Mouse (Mus musculus): Measurements from ENCODE around the gene Cbln4. TPM values are rescaled to one million over a fixed set of nuclear protein-coding genes. Genes with fewer than 3 reads are reported as not detected.

Gene Cbln4
- polyA plus RNA-seq, 1 experiment, result not detected

GRCm38 (mm10) chr2:172005970-172006369 lies 37.3 kb downstream of the Cbln4 start:
- Histone ChIP-seq H3K4me3 (ENCODE audit: insufficient read depth, low read depth, low read length) (no peak overlapping the region), H3K27ac (ENCODE audit: insufficient read depth, low read depth, low read length) (no peak overlapping the region), H3K27me3 (replicated peaks; ENCODE audit: control insufficient read depth, insufficient read depth, low read length) (no peaks in the 10 kb centered on the region), H3K4me1 (ENCODE audit: control insufficient read depth, insufficient read depth, low read length) (no peaks in the 10 kb centered on the region), H3K36me3 (ENCODE audit: control insufficient read depth, insufficient read depth, low read length) (no peaks in the 10 kb centered on the region)
- DNase-seq, result peak; percentile 7
- 15% methylated on average over 7 of the region's 7 CpGs for WGBS
- TF ChIP-seq CTCF (conservative IDR thresholded peaks at IDR 0.05; ENCODE audit: insufficient read depth, insufficient read length, low read depth, low read length) (no peak), POLR2A (IDR thresholded peaks at IDR 0.05; ENCODE audit: low read depth, low read length) (no peak)

DNA sequence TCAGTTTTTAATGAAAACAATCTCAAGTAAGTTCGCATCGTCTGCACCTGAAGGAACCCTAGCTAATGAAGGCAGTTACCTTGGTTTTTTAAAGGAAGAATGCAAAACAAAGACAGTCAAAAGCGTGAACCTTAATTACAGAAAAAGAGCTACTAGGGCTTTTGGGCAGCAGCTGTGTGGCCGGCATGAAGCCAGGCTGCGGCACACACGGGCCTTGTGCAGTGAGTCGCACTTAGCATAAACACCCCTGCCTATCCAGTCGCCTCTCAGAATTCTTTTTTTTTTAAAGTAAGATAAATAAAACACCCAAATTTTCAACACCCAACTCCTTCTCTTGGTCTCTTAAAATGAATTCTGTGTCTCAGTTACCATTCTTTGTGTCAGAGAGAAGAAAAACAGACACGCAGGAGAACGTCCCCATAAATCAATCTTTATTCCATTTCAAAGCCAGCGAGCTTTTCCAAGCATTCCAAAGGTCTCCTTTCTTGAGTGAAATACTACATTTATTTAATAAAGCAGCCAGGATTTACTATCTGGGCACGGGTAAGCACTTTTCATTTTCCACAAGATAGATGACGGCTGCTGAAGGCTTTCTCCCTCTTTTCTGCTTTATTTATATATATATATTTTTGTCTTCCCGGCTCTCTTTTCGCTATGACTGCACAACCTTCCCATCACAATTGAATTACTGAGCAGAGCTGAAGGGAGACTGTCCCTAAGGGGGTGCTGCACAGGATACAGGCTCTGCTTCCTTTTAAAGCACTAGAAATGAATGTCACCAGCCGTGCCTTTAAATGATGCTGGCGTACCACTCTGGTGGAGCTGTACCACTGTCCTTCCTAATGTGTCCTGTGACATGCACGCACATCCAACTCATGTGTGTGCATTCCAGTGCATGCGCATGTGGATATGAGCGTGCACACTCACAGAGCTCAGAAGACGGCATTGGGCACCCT lies 39.0 kb downstream of the Cbln4 start:
- DNase-seq, result no peak
- TF ChIP-seq CTCF (conservative IDR thresholded peaks at IDR 0.05; ENCODE audit: insufficient read depth, insufficient read length, low read depth, low read length) (no peak), POLR2A (IDR thresholded peaks at IDR 0.05; ENCODE audit: low read depth, low read length) (no peak)
- H3K27ac ChIP-seq (ENCODE audit: insufficient read depth, low read depth, low read length), result no peak overlapping the region
- H3K27me3 ChIP-seq (replicated peaks; ENCODE audit: control insufficient read depth, insufficient read depth, low read length), result no peaks in the 10 kb centered on the region
- no peaks in the 10 kb centered on the region for H3K4me1 ChIP-seq (ENCODE audit: control insufficient read depth, insufficient read depth, low read length)
- 48% methylated on average over 21 of the region's 21 CpGs for WGBS
- H3K4me3 ChIP-seq (ENCODE audit: insufficient read depth, low read depth, low read length), result no peak overlapping the region
- no peaks in the 10 kb centered on the region for H3K36me3 ChIP-seq (ENCODE audit: control insufficient read depth, insufficient read depth, low read length)

DNA sequence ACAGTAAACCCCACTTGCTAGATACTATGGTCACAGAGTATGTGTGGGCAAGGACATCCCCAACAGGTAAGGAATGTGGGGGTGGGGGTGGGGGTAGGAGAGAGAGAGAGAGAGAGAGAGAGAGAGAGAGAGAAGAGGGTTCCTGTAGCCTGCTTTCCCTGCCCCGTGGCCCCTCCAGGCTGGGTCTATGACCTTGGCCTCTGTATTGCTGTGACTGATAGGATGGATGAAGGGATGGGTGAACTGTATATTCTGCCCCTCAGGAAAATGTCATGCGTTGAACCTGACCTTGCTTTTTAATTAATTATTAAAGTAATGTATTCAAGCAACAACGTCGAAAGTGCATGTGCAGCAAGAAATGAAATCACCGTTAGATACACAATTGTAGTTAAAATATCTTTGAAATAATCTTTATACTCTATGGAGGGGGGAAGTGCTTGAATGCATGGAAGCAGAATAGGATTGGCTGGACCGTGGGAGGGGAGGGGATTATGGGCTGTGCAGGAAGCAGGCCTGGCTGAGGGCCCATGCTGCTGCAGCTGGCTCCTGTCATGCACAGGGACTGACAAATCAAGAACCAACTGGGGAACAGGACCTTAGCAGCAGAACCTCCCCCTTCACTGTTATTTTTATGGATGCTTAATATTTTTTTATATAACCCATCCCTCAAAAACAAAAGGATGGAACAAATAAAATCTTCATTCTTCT lies 46.1 kb downstream of the Cbln4 start:
- no peak for DNase-seq
- Histone ChIP-seq H3K36me3 (ENCODE audit: control insufficient read depth, insufficient read depth, low read length) (no peaks in the 10 kb centered on the region), H3K4me1 (ENCODE audit: control insufficient read depth, insufficient read depth, low read length) (no peaks in the 10 kb centered on the region), H3K4me3 (ENCODE audit: insufficient read depth, low read depth, low read length) (no peak overlapping the region), H3K27ac (ENCODE audit: insufficient read depth, low read depth, low read length) (no peak overlapping the region), H3K27me3 (replicated peaks; ENCODE audit: control insufficient read depth, insufficient read depth, low read length) (no peaks in the 10 kb centered on the region)
- TF ChIP-seq POLR2A (IDR thresholded peaks at IDR 0.05; ENCODE audit: low read depth, low read length) (no peak), CTCF (conservative IDR thresholded peaks at IDR 0.05; ENCODE audit: insufficient read depth, insufficient read length, low read depth, low read length) (no peak)
- 42% methylated on average over 6 of the region's 6 CpGs for WGBS

GRCm38 (mm10) chr2:171994861-171995260 lies 48.4 kb downstream of the Cbln4 start:
- Histone ChIP-seq H3K27me3 (replicated peaks; ENCODE audit: control insufficient read depth, insufficient read depth, low read length) (no peaks in the 10 kb centered on the region), H3K36me3 (ENCODE audit: control insufficient read depth, insufficient read depth, low read length) (no peaks in the 10 kb centered on the region), H3K4me3 (ENCODE audit: insufficient read depth, low read depth, low read length) (no peak overlapping the region), H3K27ac (ENCODE audit: insufficient read depth, low read depth, low read length) (no peak overlapping the region), H3K4me1 (ENCODE audit: control insufficient read depth, insufficient read depth, low read length) (no peaks in the 10 kb centered on the region)
- TF ChIP-seq POLR2A (IDR thresholded peaks at IDR 0.05; ENCODE audit: low read depth, low read length) (no peak), CTCF (conservative IDR thresholded peaks at IDR 0.05; ENCODE audit: insufficient read depth, insufficient read length, low read depth, low read length) (no peak)
- WGBS, result 71% methylated on average over 6 of the region's 6 CpGs
- DNase-seq, result no peak

GRCm38 (mm10) chr2:171994240-171994639 lies 49.0 kb downstream of the Cbln4 start:
- H3K36me3 ChIP-seq (ENCODE audit: control insufficient read depth, insufficient read depth, low read length), result no peaks in the 10 kb centered on the region

DNA sequence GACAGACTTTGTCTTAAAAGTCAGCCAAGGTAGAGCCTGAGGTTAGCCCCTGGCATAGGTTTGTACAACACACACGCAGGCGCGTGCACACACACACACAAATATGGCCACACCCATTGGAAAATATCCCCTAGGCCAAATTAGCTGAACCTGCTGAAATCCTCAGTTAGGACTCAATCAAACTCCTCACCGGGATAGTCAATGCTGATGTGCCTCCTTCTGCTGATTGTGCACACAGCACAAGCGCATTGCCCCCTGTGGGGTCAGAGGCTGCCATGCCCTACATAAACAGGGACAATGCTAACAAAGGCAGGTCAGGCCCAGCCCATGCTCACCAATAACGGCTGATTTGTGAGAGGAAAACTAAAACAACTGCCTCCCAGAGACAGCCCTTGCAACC lies 56.6 kb downstream of the Cbln4 start:
- Histone ChIP-seq H3K4me1 (ENCODE audit: control insufficient read depth, insufficient read depth, low read length) (no peaks in the 10 kb centered on the region), H3K27ac (ENCODE audit: insufficient read depth, low read depth, low read length) (no peak overlapping the region), H3K4me3 (ENCODE audit: insufficient read depth, low read depth, low read length) (no peak overlapping the region), H3K27me3 (replicated peaks; ENCODE audit: control insufficient read depth, insufficient read depth, low read length) (no peaks in the 10 kb centered on the region), H3K36me3 (ENCODE audit: control insufficient read depth, insufficient read depth, low read length) (no peaks in the 10 kb centered on the region)
- DNase-seq, result no peak
- WGBS, result 48% methylated on average over 6 of the region's 6 CpGs
- TF ChIP-seq POLR2A (IDR thresholded peaks at IDR 0.05; ENCODE audit: low read depth, low read length), result no peak
- TF ChIP-seq CTCF (conservative IDR thresholded peaks at IDR 0.05; ENCODE audit: insufficient read depth, insufficient read length, low read depth, low read length), result no peak

More at GRCm38 (mm10) chr2:171994240-171994639, 49.0 kb downstream of the Cbln4 start:
- Histone ChIP-seq H3K27me3 (replicated peaks; ENCODE audit: control insufficient read depth, insufficient read depth, low read length) (no peaks in the 10 kb centered on the region), H3K4me3 (ENCODE audit: insufficient read depth, low read depth, low read length) (no peak overlapping the region), H3K4me1 (ENCODE audit: control insufficient read depth, insufficient read depth, low read length) (no peaks in the 10 kb centered on the region), H3K27ac (ENCODE audit: insufficient read depth, low read depth, low read length) (no peak overlapping the region)
- no peak for TF ChIP-seq CTCF (conservative IDR thresholded peaks at IDR 0.05; ENCODE audit: insufficient read depth, insufficient read length, low read depth, low read length)
- no peak for TF ChIP-seq POLR2A (IDR thresholded peaks at IDR 0.05; ENCODE audit: low read depth, low read length)
- WGBS, result 59% methylated on average over 5 of the region's 5 CpGs
- no peak for DNase-seq

Other genes starting within 250 kb of the Cbln4 start
- gene Mc3r, start 205.0 kb upstream of the Cbln4 start, polyA plus RNA-seq (2012; rRNA removed), result not detected in 2 replicates

Measured in kidney, adult 2 months (tissue).